11 mouse cellular contexts compared by ENCODE assay signal in genomic region chr2:77268612-77269239, GRCm38 (mm10). TPM values are rescaled to one million over a fixed set of nuclear protein-coding genes. Genes with fewer than 3 reads are reported as not detected.
A peak's percentile ranks its signal among the peaks of the same experiment; 100 is the strongest.
DNase-seq lines count a peak whose midpoint lies in the region; ATAC-seq and TF ChIP-seq lines count a peak whose summit lies in the region.
"Had no signal": no experiment of that assay in that cellular context is flagged by ENCODE, and none has a peak within 500 bp of the region (broad histone marks: within the 10 kb centered on the region; RNA-seq: fewer than 3 reads in every experiment).

No protein-coding gene starts in this region.

- peak; percentile 15 to 23 for DNase-seq in adrenal gland, postnatal 36 days
- DNase-seq in adrenal gland, postnatal 25 days, result no peak
- DNase-seq in kidney, adult 2 months, result peak; percentile 32
- no peak for DNase-seq in kidney, postnatal 4 days
- DNase-seq in 3T3-L1 (ENCODE audit: low read depth, low spot score), result peak; percentile 88
- DNase-seq in layer of hippocampus, postnatal 10 days (ENCODE audit: low spot score in 2 of 2), result no peak
- DNase-seq in layer of hippocampus, adult 8-10 months (ENCODE audit: low spot score in 2 of 2), result no peak
- DNase-seq: gastrocnemius, postnatal 36 days; layer of hippocampus, postnatal 36 days had no signal

- no peaks in the 10 kb centered on the region for H3K9me3 ChIP-seq in intestine, embryonic 16.5 days (ENCODE audit: control insufficient read depth, low read length)
- H3K9me3 ChIP-seq: embryonic facial prominence, embryonic 13.5 days had no signal

- H3K4me3 ChIP-seq in kidney, adult 2 months (ENCODE audit: insufficient read depth, low read depth, low read length), result no peak overlapping the region
- H3K4me3 ChIP-seq in intestine, embryonic 16.5 days (ENCODE audit: low read length), result no peak overlapping the region
- H3K4me3 ChIP-seq: embryonic facial prominence, embryonic 13.5 days had no signal

- no peaks in the 10 kb centered on the region for H3K27me3 ChIP-seq in kidney, adult 2 months (replicated peaks; ENCODE audit: control insufficient read depth, insufficient read depth, low read length)
- no peaks in the 10 kb centered on the region for H3K27me3 ChIP-seq in intestine, embryonic 16.5 days (replicated peaks; ENCODE audit: control insufficient read depth, insufficient read depth, low read length)
- H3K27me3 ChIP-seq: embryonic facial prominence, embryonic 13.5 days had no signal

- TF ChIP-seq CTCF in kidney, adult 2 months (conservative IDR thresholded peaks at IDR 0.05; ENCODE audit: insufficient read depth, insufficient read length, low read depth, low read length), result no peak

- ATAC-seq in intestine, embryonic 16.5 days, result peak; percentile 92

- H3K36me3 ChIP-seq in kidney, adult 2 months (ENCODE audit: control insufficient read depth, insufficient read depth, low read length), result no peaks in the 10 kb centered on the region
- no peaks in the 10 kb centered on the region for H3K36me3 ChIP-seq in intestine, embryonic 16.5 days (ENCODE audit: control insufficient read depth, insufficient read depth, low read length)
- H3K36me3 ChIP-seq: embryonic facial prominence, embryonic 13.5 days had no signal

- H3K9ac ChIP-seq in intestine, embryonic 16.5 days (ENCODE audit: low read depth, low read length), result 0 out of 2 replicates have a peak overlapping the region, but pooled peaks have one; percentile 8
- H3K9ac ChIP-seq: embryonic facial prominence, embryonic 13.5 days had no signal

- H3K27ac ChIP-seq in kidney, adult 2 months (ENCODE audit: insufficient read depth, low read depth, low read length), result peak overlapping the region; percentile 48
- H3K27ac ChIP-seq in intestine, embryonic 16.5 days (ENCODE audit: low read length), result peak overlapping the region; percentile 93
- H3K27ac ChIP-seq: embryonic facial prominence, embryonic 13.5 days had no signal

- peak overlapping the region; percentile 31 for H3K4me2 ChIP-seq in intestine, embryonic 16.5 days (ENCODE audit: low read depth, low read length)
- H3K4me2 ChIP-seq: embryonic facial prominence, embryonic 13.5 days had no signal

- H3K4me1 ChIP-seq in kidney, adult 2 months (ENCODE audit: control insufficient read depth, insufficient read depth, low read length), result peaks cover 57% of the 10 kb centered on the region
- peaks cover 53% of the 10 kb centered on the region for H3K4me1 ChIP-seq in intestine, embryonic 16.5 days (ENCODE audit: control insufficient read depth, insufficient read depth, low read length)

- whole genome bisulfite sequencing in kidney, adult 2 months, result 44% methylated on average over 5 of the region's 5 CpGs
- 48% methylated on average over 5 of the region's 5 CpGs for WGBS in intestine, embryonic 16.5 days

- no peak for TF ChIP-seq POLR2A in kidney, adult 2 months (IDR thresholded peaks at IDR 0.05; ENCODE audit: low read depth, low read length)

RNA-seq across cellular contexts. Expression of gene Sestd1, which starts 11.7 kb away (rescaled TPM):
- 10 to 100 TPM; 13.0 to 20.6 TPM for total RNA-seq in adrenal gland, postnatal 36 days (2021)
- 15.3 and 20.3 TPM in 2 replicates for total RNA-seq in adrenal gland, postnatal 25 days (2021)
- 35.6 and 38.4 TPM in 2 replicates for polyA plus RNA-seq in kidney, adult 2 months (2012; rRNA removed)
- 10.9 and 11.6 TPM in 2 replicates for polyA plus RNA-seq in intestine, embryonic 16.5 days (2015; fragmentation: Nextera tagmentation; extraction: Ambion mirVana)
- 10 to 100 TPM; 83.7 to 90.9 TPM for total RNA-seq in layer of hippocampus, postnatal 10 days (2021)
- 10 to 100 TPM; 31.5 to 38.2 (median 34.1) TPM for total RNA-seq in layer of hippocampus, adult 8-10 months (2022)

Comparison
In these comparisons a context has a peak if more than half of its experiments do, and no peak if none do; other contexts are left out.
1. DNase-seq: peak in adrenal gland, postnatal 36 days (2 of 2), kidney, adult 2 months (single experiment) and 3T3-L1 (single experiment); none in adrenal gland, postnatal 25 days (single experiment), kidney, postnatal 4 days (0 of 2), layer of hippocampus, postnatal 10 days (0 of 2) and layer of hippocampus, adult 8-10 months (0 of 2).